Mouse (Mus musculus) stomach, embryonic 15.5 days (tissue): Measurements from ENCODE around the gene Macrod2. TPM values are rescaled to one million over a fixed set of nuclear protein-coding genes. Genes with fewer than 3 reads are reported as not detected.

Experiments used
- ATAC-seq: fragments of 200-750 bp; cut with Nextera tagmentation; 2 replicates; pipeline ENCODE4 v1.8.0; 2017; ENCODE audit warnings: low read depth, moderate number of reproducible peaks, moderate TSS enrichment; ENCODE audit not compliant: insufficient read depth, low FRiP score
- H3K27ac ChIP-seq: fragments of 300-500 bp; sonication (generic); 2 replicates; pipeline ENCODE4 v1.5.1; 2015; ENCODE audit warnings: mild to moderate bottlenecking, inconsistent platforms
- H3K27me3 ChIP-seq: fragments of 300-500 bp; sonication (generic); replicated peaks from 2 replicates; pipeline ENCODE4 v1.6.1; 2015; ENCODE audit warnings: inconsistent platforms
- H3K36me3 ChIP-seq: fragments of 300-500 bp; sonication (generic); 2 replicates; pipeline ENCODE4 v1.6.1; 2015; ENCODE audit warnings: inconsistent platforms
- H3K4me1 ChIP-seq: fragments of 300-500 bp; sonication (generic); 2 replicates; pipeline ENCODE4 v1.6.1; 2015; ENCODE audit warnings: inconsistent platforms
- H3K4me2 ChIP-seq: fragments of 300-500 bp; sonication (generic); 2 replicates; pipeline ENCODE4 v1.6.1; 2015; ENCODE audit warnings: mild to moderate bottlenecking, inconsistent platforms
- H3K4me3 ChIP-seq: fragments of 300-500 bp; sonication (generic); replicated peaks from 2 replicates; pipeline ENCODE4 v1.5.1; 2015; ENCODE audit warnings: inconsistent platforms
- H3K9ac ChIP-seq: fragments of 300-500 bp; sonication (generic); 2 replicates; pipeline ENCODE4 v1.6.1; 2015; ENCODE audit warnings: inconsistent platforms
- H3K9me3 ChIP-seq: fragments of 300-500 bp; sonication (generic); 2 replicates; pipeline ENCODE4 v1.6.1; 2016; ENCODE audit warnings: inconsistent platforms
- WGBS: fragments of 180-500 bp; shearing (Covaris S2); methylation state at CpG from one replicate; pipeline ENCODE4 v1.1.7; 2015; 5-methylcytosine and 5-hydroxymethylcytosine counted together
- polyA plus RNA-seq: library from polyadenylated mRNA; unstranded; fragments of >200 nt; fragmentation: Nextera tagmentation; extraction: Ambion mirVana; gene quantifications from 2 replicates; pipeline ENCODE4 v1.2.1, GENCODE M21; 2015

Macrod2 gene
- polyA plus RNA-seq, 1 experiment from 2014 or later, result 40.8 TPM

- no peak overlapping the region for H3K9ac ChIP-seq
- ATAC-seq, result no peak
- H3K36me3 ChIP-seq, result no peaks in the 10 kb centered on the region
- no peaks in the 10 kb centered on the region for H3K9me3 ChIP-seq
- no peaks in the 10 kb centered on the region for H3K4me1 ChIP-seq
- H3K4me2 ChIP-seq, result no peak overlapping the region
- WGBS, result 62% methylated on average over 3 of the region's 3 CpGs
- H3K27ac ChIP-seq, result no peak overlapping the region
- H3K27me3 ChIP-seq, result no peaks in the 10 kb centered on the region
- H3K4me3 ChIP-seq, result no peak overlapping the region
Observed at GRCm38 (mm10) chr2:140896396-140897082, 501.4 kb downstream of the Macrod2 start.

- no peak overlapping the region for H3K4me3 ChIP-seq
- no peaks in the 10 kb centered on the region for H3K36me3 ChIP-seq
- no peaks in the 10 kb centered on the region for H3K4me1 ChIP-seq
- no peak for ATAC-seq
- no peak overlapping the region for H3K9ac ChIP-seq
- 63% methylated on average over 7 of the region's 7 CpGs for WGBS
- H3K27ac ChIP-seq, result no peak overlapping the region
- no peak overlapping the region for H3K4me2 ChIP-seq
- no peaks in the 10 kb centered on the region for H3K27me3 ChIP-seq
- H3K9me3 ChIP-seq, result no peaks in the 10 kb centered on the region
Observed at GRCm38 (mm10) chr2:140898408-140898985, 503.4 kb downstream of the Macrod2 start.

DNA sequence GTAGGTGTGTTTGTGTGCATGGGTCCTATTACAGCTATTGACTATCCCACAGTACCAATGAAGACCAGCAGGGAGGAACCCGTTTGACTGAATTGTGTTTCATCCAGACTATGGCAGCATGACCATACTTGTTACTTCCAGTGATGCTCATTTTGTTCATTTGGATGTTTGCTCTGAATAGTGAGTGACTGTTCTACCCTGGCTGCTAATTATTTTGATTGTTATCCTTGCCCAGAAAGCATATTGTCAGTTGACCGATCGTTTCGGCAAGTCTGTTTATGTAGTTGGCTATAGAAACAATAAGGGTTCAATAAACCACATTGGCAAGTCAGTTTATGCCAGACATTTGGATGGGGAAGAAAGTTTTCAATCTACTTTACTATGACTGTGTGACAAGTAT, 510.2 kb downstream of the Macrod2 start:
- no peak for ATAC-seq
- Histone ChIP-seq H3K27ac (no peak overlapping the region), H3K9me3 (no peaks in the 10 kb centered on the region), H3K36me3 (no peaks in the 10 kb centered on the region), H3K4me1 (no peaks in the 10 kb centered on the region), H3K4me2 (no peak overlapping the region), H3K27me3 (no peaks in the 10 kb centered on the region), H3K4me3 (no peak overlapping the region), H3K9ac (no peak overlapping the region)
- 82% methylated on average over 4 of the region's 4 CpGs for WGBS

GRCm38 (mm10) chr2:140906123-140906522, 511.0 kb downstream of the Macrod2 start:
- no peak overlapping the region for H3K27ac ChIP-seq
- no peak overlapping the region for H3K9ac ChIP-seq
- no peak for ATAC-seq
- H3K9me3 ChIP-seq, result no peaks in the 10 kb centered on the region
- WGBS, result 67% methylated on average over 3 of the region's 3 CpGs
- no peaks in the 10 kb centered on the region for H3K4me1 ChIP-seq
- H3K36me3 ChIP-seq, result no peaks in the 10 kb centered on the region
- no peak overlapping the region for H3K4me3 ChIP-seq
- H3K27me3 ChIP-seq, result no peaks in the 10 kb centered on the region
- H3K4me2 ChIP-seq, result no peak overlapping the region

- H3K27ac ChIP-seq, result no peak overlapping the region
- no peak overlapping the region for H3K4me2 ChIP-seq
- no peak overlapping the region for H3K9ac ChIP-seq
- no peaks in the 10 kb centered on the region for H3K36me3 ChIP-seq
- no peak overlapping the region for H3K4me3 ChIP-seq
- no peak for ATAC-seq
- 75% methylated on average over 6 of the region's 6 CpGs for WGBS
- no peaks in the 10 kb centered on the region for H3K4me1 ChIP-seq
- H3K27me3 ChIP-seq, result no peaks in the 10 kb centered on the region
- no peaks in the 10 kb centered on the region for H3K9me3 ChIP-seq
Observed at GRCm38 (mm10) chr2:140911463-140911862, 516.4 kb downstream of the Macrod2 start.

GRCm38 (mm10) chr2:140912179-140912578, 517.1 kb downstream of the Macrod2 start:
- no peak overlapping the region for H3K9ac ChIP-seq
- no peaks in the 10 kb centered on the region for H3K27me3 ChIP-seq
- H3K4me3 ChIP-seq, result no peak overlapping the region
- H3K9me3 ChIP-seq, result no peaks in the 10 kb centered on the region
- no peak overlapping the region for H3K4me2 ChIP-seq
- 48% methylated on average over 1 of the region's 1 CpGs for WGBS
- no peak overlapping the region for H3K27ac ChIP-seq
- ATAC-seq, result no peak
- no peaks in the 10 kb centered on the region for H3K4me1 ChIP-seq
- H3K36me3 ChIP-seq, result no peaks in the 10 kb centered on the region

- Histone ChIP-seq H3K27me3 (no peaks in the 10 kb centered on the region), H3K4me1 (no peaks in the 10 kb centered on the region), H3K36me3 (no peaks in the 10 kb centered on the region), H3K9ac (no peak overlapping the region), H3K27ac (no peak overlapping the region), H3K4me3 (no peak overlapping the region), H3K9me3 (no peaks in the 10 kb centered on the region), H3K4me2 (no peak overlapping the region)
- no peak for ATAC-seq
- 83% methylated on average over 2 of the region's 2 CpGs for WGBS
Observed at GRCm38 (mm10) chr2:140912931-140913330, 517.8 kb downstream of the Macrod2 start.

DNA sequence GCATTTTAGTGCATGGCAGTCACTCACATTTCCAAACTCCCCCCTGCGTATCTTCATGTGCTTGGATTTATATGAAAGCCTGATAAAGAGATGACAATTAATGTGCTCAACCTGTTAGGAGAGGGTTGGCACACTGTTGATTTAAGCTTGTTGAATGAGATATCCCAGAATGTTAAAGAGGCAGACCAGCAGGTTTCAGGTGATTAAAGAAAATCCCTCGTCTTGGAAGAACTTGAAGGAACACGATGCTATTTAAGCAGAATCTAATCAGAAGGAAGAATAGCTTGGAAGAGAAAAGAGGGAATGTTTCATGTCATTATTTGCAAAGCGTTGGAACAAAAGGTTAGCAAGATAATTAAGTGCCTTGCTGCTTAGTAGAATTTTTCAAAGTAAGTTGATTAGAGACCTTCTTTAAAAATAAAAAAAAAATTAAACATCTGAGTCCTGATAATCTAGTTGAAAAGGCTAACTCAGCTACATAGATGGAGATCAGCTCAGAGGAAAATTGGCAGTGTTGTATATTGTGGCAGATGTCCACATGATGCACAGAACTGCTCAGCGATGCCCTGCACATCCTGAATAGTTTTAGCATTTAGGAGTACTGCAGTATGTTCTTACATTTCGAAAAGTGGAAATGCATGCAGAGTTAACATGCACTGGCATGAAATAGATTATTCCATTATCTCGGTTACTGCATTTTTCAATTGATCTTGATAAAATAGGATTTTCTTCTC, 518.7 kb downstream of the Macrod2 start:
- Histone ChIP-seq H3K27me3 (no peaks in the 10 kb centered on the region), H3K4me1 (no peaks in the 10 kb centered on the region), H3K9ac (no peak overlapping the region), H3K9me3 (no peaks in the 10 kb centered on the region), H3K27ac (no peak overlapping the region), H3K4me2 (no peak overlapping the region), H3K4me3 (no peak overlapping the region), H3K36me3 (no peaks in the 10 kb centered on the region)
- no peak for ATAC-seq
- 66% methylated on average over 7 of the region's 7 CpGs for WGBS

- no peaks in the 10 kb centered on the region for H3K4me1 ChIP-seq
- H3K4me3 ChIP-seq, result no peak overlapping the region
- no peak overlapping the region for H3K4me2 ChIP-seq
- no peaks in the 10 kb centered on the region for H3K27me3 ChIP-seq
- H3K27ac ChIP-seq, result no peak overlapping the region
- no peak overlapping the region for H3K9ac ChIP-seq
- ATAC-seq, result no peak
- H3K36me3 ChIP-seq, result no peaks in the 10 kb centered on the region
- no peaks in the 10 kb centered on the region for H3K9me3 ChIP-seq
Observed at GRCm38 (mm10) chr2:140926922-140927321, 531.8 kb downstream of the Macrod2 start.

DNA sequence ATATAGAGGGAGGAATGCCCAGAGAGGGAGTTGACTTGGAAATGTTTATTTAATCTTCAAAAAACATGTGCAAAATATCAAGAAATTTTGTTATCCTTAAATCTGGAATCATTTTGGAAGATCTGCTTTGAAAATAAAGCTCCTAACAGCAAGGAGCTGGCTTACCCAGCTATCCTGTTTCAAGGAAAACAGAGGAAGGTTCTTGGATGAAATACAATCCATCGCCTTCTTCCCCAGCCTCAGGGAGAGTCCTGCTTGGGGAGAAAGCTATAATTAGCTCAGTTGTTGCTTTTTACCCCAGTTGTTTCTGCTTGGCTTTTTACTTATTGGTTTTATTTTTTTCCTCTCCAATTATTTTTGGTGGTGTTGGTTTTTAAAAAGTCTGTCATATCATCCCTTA, 539.4 kb downstream of the Macrod2 start:
- no peaks in the 10 kb centered on the region for H3K36me3 ChIP-seq
- no peaks in the 10 kb centered on the region for H3K27me3 ChIP-seq
- H3K9me3 ChIP-seq, result no peaks in the 10 kb centered on the region
- no peak for ATAC-seq
- no peak overlapping the region for H3K4me3 ChIP-seq
- WGBS, result 74% methylated on average over 1 of the region's 1 CpGs
- H3K9ac ChIP-seq, result no peak overlapping the region
- H3K4me2 ChIP-seq, result no peak overlapping the region
- H3K27ac ChIP-seq, result no peak overlapping the region
- no peaks in the 10 kb centered on the region for H3K4me1 ChIP-seq

DNA sequence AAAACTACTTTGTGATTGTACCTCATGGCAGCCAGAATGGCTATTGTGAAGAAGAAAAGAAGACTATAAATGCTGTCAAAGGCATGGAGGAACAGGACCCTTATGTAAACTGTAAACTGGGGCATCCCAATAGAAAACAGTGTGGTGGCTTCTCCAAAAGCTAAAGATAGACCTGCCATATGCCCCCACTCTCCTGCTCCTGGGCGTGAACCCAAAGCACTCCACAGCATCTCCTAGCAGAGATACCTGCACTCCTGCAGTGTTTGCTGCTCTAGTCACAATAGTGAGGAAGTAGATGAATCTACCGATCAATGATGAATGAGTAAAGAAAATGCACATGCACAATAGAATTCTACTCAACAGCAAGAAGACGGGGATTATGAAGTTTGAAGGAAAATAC, 554.4 kb downstream of the Macrod2 start:
- WGBS, result 86% methylated on average over 3 of the region's 3 CpGs
- ATAC-seq, result no peak

DNA sequence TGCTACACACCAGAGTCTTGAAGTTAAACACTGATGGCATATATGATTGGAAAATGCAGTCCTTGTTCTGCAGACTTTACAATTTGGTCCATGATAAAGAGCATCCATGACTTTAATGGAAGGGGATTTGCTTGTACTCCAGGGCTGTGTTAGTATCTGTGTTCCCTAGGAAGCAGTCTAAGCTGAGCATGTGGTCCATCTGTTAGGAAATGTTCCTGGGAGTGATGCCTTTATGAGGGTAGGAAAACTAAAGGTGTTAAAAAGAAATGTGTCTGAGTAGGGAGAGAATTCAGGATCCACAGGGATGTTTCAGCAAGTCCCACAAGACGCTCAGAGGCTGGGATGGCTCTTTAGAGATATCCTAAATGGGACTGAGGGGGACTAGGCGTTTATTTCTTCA, 564.1 kb downstream of the Macrod2 start:
- Histone ChIP-seq H3K4me3 (no peak overlapping the region), H3K9ac (no peak overlapping the region), H3K27ac (no peak overlapping the region), H3K9me3 (no peaks in the 10 kb centered on the region), H3K27me3 (no peaks in the 10 kb centered on the region), H3K36me3 (no peaks in the 10 kb centered on the region), H3K4me1 (no peaks in the 10 kb centered on the region), H3K4me2 (no peak overlapping the region)
- ATAC-seq, result no peak
- WGBS, result 69% methylated on average over 2 of the region's 2 CpGs

More for the DNA sequence above, 554.4 kb downstream of the Macrod2 start:
- no peak overlapping the region for H3K9ac ChIP-seq
- no peaks in the 10 kb centered on the region for H3K4me1 ChIP-seq
- no peak overlapping the region for H3K4me3 ChIP-seq
- H3K36me3 ChIP-seq, result no peaks in the 10 kb centered on the region
- no peak overlapping the region for H3K27ac ChIP-seq
- H3K4me2 ChIP-seq, result no peak overlapping the region
- H3K27me3 ChIP-seq, result no peaks in the 10 kb centered on the region
- H3K9me3 ChIP-seq, result no peaks in the 10 kb centered on the region
